13 mouse cellular contexts compared by ENCODE assay signal in genomic region chr14:97795385-97795952, GRCm38 (mm10).
"Had no signal": no experiment of that assay in that cellular context is flagged by ENCODE, and none has a peak within 500 bp of the region (broad histone marks: within the 10 kb centered on the region; RNA-seq: fewer than 3 reads in every experiment).

No protein-coding gene starts in this region.

- H3K27me3 ChIP-seq: liver, embryonic 12.5 days; neural tube, embryonic 15.5 days had no signal

- H3K4me3 ChIP-seq: left cerebral cortex, adult 2 months; limb, embryonic 10.5 days; liver, embryonic 12.5 days; midbrain, embryonic 10.5 days; myocyte; neural tube, embryonic 15.5 days had no signal

- H3K9ac ChIP-seq: liver, embryonic 12.5 days; neural tube, embryonic 15.5 days had no signal

- ATAC-seq: hindbrain, embryonic 16.5 days; inflammation-experienced regulatory T-cells, adult 6 months; intestine, postnatal 0 days; liver, embryonic 12.5 days had no signal

- H3K4me1 ChIP-seq: limb, embryonic 10.5 days; liver, embryonic 12.5 days; midbrain, embryonic 10.5 days; neural tube, embryonic 15.5 days had no signal

- H3K36me3 ChIP-seq: limb, embryonic 10.5 days; liver, embryonic 12.5 days; midbrain, embryonic 10.5 days; neural tube, embryonic 15.5 days had no signal

- H3K4me2 ChIP-seq: liver, embryonic 12.5 days; neural tube, embryonic 15.5 days had no signal

- DNase-seq: midbrain, embryonic 14.5 days; right cerebral cortex, adult 18-20 months; right cerebral cortex, postnatal 25 days; thymus, postnatal 36 days had no signal

- H3K9me3 ChIP-seq: limb, embryonic 10.5 days; liver, embryonic 12.5 days; midbrain, embryonic 10.5 days; neural tube, embryonic 15.5 days had no signal

- H3K27ac ChIP-seq: left cerebral cortex, adult 2 months; limb, embryonic 10.5 days; liver, embryonic 12.5 days; midbrain, embryonic 10.5 days; neural tube, embryonic 15.5 days had no signal
